ENCODE assay signal across 29 mouse cellular contexts in genomic region chr8:86762806-86763205, GRCm38 (mm10). TPM values are rescaled to one million over a fixed set of nuclear protein-coding genes. Genes with fewer than 3 reads are reported as not detected.
"Had no signal": no experiment of that assay in that cellular context is flagged by ENCODE, and none has a peak within 500 bp of the region (broad histone marks: within the 10 kb centered on the region; RNA-seq: fewer than 3 reads in every experiment).

No protein-coding gene starts in this region.

- H3K4me1 ChIP-seq: limb, embryonic 10.5 days; limb, embryonic 12.5 days; limb, embryonic 13.5 days; limb, embryonic 15.5 days; midbrain, embryonic 10.5 days; midbrain, embryonic 12.5 days; midbrain, embryonic 13.5 days; midbrain, embryonic 15.5 days had no signal

- H3K27me3 ChIP-seq: limb, embryonic 12.5 days; limb, embryonic 13.5 days; limb, embryonic 15.5 days; lung, embryonic 15.5 days; midbrain, embryonic 12.5 days; midbrain, embryonic 13.5 days; midbrain, embryonic 15.5 days had no signal

- H3K4me3 ChIP-seq: left cerebral cortex, adult 2 months; limb, embryonic 10.5 days; limb, embryonic 12.5 days; limb, embryonic 13.5 days; limb, embryonic 15.5 days; liver, embryonic 12.5 days; liver, embryonic 13.5 days; liver, embryonic 15.5 days; lung, embryonic 15.5 days; megakaryocyte, embryonic 14.5 days; midbrain, embryonic 10.5 days; midbrain, embryonic 12.5 days; midbrain, embryonic 13.5 days; midbrain, embryonic 15.5 days; myocyte had no signal

- H3K27ac ChIP-seq: left cerebral cortex, adult 2 months; limb, embryonic 10.5 days; limb, embryonic 12.5 days; limb, embryonic 13.5 days; limb, embryonic 15.5 days; liver, embryonic 12.5 days; liver, embryonic 13.5 days; liver, embryonic 14.5 days; liver, embryonic 15.5 days; lung, embryonic 15.5 days; macrophage; midbrain, embryonic 10.5 days; midbrain, embryonic 12.5 days; midbrain, embryonic 13.5 days; midbrain, embryonic 15.5 days had no signal

- H3K36me3 ChIP-seq: limb, embryonic 10.5 days; limb, embryonic 12.5 days; limb, embryonic 13.5 days; limb, embryonic 15.5 days; liver, embryonic 12.5 days; liver, embryonic 13.5 days; liver, embryonic 15.5 days; lung, embryonic 15.5 days; midbrain, embryonic 10.5 days; midbrain, embryonic 12.5 days; midbrain, embryonic 13.5 days; midbrain, embryonic 15.5 days had no signal

- DNase-seq: left cerebral cortex, postnatal 4 days; liver, embryonic 13.5 days; liver, postnatal 0 days; lung, adult 18-20 months; lung, adult 2 months; lung, embryonic 14.5 days; lung, postnatal 10 days; lung, postnatal 14 days; lung, postnatal 36 days; lung, postnatal 4 days; midbrain, embryonic 14.5 days had no signal

- H3K9ac ChIP-seq: limb, embryonic 12.5 days; limb, embryonic 13.5 days; limb, embryonic 15.5 days; liver, embryonic 12.5 days; liver, embryonic 13.5 days; liver, embryonic 14.5 days; liver, embryonic 15.5 days; liver, postnatal 0 days; lung, embryonic 14.5 days; lung, embryonic 15.5 days; midbrain, embryonic 12.5 days; midbrain, embryonic 13.5 days; midbrain, embryonic 15.5 days had no signal

RNA-seq across cellular contexts. Expression of gene Gm10638, which starts 17.3 kb away (rescaled TPM):
- total RNA-seq: megakaryocyte, adult 5-6 weeks; monocyte, adult 5-6 weeks had no signal
- polyA plus RNA-seq: macrophage had no signal
